Mouse (Mus musculus) skeletal muscle tissue, adult 2 months (tissue): Measurements from ENCODE around the gene Junb.

Source experiments
- DNase-seq: peaks from one replicate; pipeline ENCODE4 v3.0.0-alpha.2; 2012; ENCODE audit warnings: low read depth, low spot score

Gene Junb

DNA sequence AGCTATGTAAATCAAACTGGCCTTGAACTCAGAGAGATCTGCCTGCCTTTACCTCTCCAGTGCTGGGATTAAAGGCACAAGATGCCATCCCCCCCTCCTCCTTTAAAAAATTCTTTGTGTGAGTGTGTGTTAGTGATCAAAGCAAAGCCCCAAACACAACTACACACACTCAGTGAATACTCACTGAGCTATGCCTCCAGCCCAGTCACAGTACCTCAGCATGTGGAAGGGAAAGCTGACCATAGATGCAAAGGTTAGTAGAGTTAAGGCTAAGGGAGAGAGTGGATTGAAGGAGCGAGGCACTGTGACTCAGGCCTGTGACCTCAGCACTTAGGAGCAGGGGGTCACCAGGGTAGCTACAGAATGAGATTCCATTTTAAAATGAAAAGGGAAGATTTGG is 5.4 kb downstream of the Junb start:
- no peak for DNase-seq

DNA sequence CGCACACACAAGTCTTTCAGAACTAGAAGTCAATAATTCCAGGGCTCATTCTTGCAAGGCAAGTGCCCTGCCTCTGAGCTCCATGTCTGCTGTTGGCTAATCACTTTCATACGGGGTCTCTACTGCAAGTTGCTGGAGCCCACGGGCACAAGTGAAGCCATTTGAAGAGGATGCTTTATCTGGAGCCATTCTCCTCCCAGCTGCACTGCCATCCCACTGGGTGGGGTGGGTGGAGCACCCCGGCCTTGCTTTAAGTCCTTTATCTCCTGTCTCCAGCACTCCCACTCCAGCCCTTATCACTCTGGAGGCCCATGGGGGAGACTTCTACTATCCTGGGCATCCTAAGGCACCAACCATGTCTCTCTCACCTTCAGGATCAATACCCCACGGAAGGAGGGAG is 7.6 kb downstream of the Junb start:
- no peak for DNase-seq

DNA sequence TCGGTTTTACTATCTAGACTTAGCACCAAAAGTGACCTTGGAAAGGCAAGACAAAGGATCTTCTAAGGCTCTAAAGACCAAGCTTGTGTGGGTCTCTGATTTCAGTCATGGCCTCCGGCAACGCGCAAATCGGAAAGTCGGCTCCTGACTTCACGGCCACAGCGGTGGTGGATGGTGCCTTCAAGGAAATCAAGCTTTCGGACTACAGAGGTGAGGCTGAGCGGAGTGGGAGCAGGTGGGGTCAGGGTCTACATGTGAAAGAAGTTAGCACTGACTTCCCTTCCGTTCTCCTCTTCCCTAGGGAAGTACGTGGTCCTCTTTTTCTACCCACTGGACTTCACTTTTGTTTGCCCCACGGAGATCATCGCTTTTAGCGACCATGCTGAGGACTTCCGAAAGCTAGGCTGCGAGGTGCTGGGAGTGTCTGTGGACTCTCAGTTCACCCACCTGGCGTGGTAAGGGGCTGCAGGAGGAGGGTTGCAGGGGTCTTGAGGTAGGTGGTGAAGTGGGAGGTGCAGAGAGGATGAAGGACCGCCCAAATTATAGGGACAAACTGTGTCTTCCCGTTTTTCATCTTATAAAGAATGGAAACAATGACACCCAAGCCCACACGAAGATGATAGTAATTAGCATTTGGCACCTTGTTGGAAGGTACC is 8.3 kb downstream of the Junb start:
- DNase-seq, result no peak

DNA sequence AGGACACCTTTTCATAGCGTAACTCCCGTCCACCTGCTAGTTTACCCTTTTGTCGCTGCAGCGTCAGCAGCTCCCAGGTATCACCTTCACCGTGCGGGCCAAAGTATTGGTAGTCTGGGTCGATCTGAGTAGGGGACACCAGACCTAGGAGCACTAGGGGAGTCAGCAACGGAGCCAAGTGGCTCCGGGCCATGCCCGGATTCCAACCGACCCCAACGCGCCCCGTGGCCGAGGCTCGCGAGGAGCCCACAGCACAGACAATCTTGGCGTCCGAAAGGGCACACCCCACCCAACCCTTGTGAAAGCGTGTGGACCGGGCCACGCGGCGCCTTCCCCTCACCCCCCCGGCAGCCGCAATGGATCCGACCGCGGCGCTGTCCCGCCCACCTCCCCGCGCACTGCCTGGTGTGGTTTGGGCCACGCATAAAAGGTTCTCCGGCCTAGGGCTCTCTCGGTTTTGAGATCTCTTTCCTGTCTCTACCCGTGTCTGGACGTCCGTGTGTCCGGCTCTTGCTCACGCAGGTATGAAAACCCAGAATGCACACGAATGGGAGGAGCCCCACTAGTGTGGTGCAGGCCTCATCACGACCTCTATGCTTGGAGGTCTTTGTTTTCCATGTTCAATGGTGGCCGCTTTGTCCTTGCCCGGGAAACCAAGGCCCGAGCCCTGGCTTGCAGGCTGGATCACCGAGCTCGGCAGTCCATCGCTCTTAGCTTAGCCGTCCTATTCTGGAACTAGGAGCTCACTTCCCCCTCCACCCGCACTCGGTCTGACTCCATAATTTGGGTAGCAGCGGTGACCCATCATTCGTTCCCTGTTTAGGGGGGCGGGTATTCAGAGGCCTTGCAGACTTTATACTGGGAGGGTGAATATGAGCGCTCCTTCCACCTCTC is 9.0 kb downstream of the Junb start, which contains the start of the genes Gm49661, Prdx2 and Rnaseh2a:
TSS of gene Gm49661 (minus strand) at position 193 of the 894 bp plus-strand sequence.
TSS of gene Prdx2 (plus strand) at position 347 of the 894 bp plus-strand sequence.
TSS of gene Rnaseh2a (minus strand) at position 527 of the 894 bp plus-strand sequence.
- no peak for DNase-seq

DNA sequence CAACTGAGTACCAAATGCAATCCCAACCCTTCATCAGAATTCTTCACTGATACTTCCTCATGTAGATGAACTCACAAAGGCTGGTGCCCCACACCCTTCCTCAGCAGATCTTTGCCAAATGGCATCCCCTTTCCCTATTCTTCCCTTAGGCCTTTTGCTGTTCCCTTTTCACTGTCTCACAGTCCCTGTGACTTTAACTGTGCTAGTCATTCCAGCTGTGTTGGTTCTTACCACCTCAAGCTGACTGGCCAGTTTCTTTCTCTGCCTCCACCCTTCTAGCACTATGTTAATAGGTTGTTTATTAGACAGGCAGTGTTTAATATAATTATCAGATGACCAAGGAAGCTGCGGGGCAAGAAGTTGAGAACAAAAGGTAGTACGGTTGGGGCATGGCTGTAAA is 9.9 kb downstream of the Junb start:
- no peak for DNase-seq

DNA sequence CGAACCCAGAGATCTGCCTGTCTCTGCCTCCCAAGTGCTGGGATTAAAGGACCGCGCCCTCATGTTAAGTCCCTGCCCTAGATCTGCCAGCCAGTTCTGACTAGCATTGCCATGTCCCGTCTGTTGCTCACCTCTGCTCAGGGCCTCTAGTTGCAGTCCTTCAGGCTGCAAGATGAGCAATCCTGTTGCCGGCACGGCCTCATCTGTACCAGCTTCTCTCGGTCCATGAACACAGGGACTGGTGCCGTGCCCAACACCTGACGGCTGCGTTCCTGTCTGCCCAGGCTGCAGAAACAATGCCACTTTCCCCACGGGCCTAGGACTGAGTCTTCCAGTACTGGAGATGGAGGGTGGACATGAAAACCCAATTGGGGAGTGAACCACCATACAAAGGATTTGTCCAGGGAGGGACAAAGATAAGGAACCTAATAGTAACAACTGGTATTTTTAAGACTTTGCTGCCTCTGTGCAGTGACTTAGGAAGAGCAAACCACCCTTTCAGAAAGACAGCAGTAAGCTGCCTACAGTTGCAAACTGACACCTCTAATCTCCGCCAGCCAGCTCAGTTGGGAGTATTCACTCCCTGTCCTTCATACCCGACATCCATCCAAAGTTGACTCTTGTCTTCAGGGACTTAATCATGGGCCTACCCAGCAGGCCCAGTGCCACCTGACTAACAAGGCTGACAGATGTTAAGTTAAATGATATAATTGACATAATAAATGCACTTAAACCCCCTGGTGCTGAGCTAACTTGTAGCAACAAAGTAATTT is 10.8 kb downstream of the Junb start:
- no peak for DNase-seq

DNA sequence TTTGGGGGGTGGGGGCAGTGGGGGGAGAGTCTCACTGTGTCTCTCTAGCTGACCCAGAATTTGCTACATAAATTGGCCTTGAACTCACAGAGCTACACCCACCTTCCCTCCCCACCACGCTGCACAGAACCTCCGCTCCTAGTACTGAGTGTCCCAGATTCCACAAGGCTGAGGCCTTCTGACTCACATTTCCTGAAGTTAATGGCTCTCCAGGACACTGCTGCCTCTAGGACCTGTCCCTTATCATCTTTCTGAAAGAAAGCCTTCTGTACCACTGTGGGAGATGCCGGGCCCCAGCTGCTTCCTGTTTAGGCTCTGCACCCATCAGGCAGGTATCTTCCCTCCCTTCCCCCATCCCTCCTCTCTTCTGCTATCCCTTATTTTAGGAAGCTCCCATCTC is 11.9 kb downstream of the Junb start:
- no peak for DNase-seq

DNA sequence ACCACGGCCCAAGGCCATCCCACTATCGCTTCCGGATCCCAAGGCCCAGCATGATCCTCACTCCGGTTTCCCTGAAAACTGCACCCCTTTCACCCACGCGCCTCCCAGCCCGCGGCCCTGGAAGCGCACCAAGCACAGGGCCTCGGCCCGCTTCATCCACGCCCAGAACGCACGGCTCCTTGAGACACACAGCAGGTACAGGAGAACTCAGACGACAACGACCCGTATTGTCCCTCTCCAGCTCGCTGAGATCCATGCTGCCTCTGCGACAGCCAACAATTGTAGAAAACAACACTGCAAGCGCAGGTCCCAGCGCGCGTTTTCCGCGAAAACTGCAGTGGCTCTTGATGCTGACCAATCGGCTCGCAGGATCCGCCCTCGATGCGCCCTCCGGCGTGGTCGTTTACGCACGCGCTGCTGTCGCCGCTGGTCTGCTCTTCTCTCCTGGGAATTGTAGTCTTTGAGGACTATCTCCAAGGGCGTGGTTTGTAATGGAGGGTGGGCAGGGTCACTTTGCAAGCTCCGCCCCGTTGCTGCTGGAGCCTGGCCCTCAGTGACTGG is 12.7 kb downstream of the Junb start:
- DNase-seq, result peak; percentile 97

DNA sequence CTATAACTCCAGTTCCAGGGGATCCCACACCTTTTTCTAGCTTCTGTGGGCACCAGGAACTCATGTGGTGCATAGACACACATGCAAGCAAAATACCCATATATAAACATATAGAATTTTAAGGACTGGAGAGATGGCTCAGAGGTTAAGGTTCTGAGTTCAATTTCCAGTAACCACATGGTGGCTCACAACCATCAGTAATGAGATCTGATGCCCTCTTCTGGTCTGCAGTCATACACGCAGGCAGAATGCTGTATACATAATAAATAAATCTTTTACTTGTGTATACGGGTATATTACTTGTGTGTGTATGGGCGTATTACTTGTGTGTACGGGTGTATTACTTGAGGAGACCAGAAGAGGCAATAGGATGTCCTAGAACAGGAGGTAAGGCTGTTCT is 14.6 kb downstream of the Junb start:
- no peak for DNase-seq

DNA sequence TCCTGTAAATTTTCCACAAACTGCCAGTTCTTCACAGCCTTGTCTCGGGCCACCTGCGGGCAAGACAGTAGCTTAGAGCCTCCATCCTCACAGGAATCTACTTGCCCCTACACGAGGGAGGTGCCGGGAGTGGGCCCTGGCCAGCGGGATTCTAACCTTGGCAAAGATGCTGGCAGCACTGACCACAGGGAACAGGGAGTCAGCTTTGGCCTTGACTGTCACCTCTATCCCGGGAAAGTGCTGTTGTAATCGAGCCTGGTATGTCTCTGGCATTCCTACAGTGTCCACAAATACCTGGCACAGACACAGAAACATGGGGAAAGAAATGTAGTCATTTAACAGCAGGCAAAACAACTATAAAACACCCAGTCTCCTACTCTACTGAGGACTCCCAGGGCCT is 18.7 kb downstream of the Junb start:
- no peak for DNase-seq

DNA sequence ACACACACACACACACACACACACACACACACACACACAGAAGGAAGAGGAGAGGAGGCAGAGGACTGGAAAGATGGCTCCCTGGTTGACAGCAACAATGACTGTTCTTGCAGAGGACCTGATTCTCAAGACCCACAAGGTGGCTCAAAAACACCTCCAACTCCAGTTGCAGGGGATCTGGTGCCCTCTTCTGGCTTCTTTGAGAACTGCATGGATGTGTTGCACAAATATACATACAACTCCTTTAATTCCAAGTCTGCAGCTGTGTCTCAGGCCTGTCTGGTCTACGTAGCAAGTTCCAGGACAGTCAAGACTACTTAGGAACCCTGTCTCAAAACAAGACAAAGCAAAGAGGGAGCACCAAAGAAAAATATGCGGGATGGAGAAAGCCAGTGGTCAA is 21.8 kb downstream of the Junb start:
- no peak for DNase-seq

DNA sequence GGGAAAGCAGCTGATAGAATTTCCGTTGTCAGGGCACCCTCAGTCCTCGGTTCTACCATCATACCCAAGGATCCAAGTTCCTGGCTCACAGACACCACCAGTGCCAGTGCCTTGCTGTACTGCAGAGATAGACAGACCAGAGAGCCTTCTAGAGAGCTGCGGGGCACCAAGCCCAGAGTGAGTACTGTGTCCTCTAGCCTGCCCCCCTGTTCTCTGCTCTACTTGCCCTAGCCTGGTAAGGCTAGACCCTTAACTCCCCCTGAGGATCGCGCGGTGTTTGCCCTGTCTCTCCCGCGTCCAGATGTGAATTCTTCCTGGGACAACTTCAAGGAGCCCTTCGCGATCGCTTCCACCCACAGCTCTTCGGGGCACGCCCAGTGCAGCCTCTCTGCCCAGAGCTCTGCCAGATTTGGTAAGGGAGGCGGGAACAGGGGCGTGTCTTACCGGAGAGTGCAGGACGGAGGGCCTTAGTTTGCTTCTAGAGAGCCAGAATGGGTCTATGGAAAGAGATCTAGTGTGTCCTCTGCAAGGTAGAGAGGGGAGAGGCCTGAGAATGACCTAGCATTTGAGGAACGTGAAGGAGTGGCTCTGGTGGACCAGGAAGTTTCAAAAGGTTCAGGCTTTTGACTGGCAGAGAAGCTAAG is 25.8 kb downstream of the Junb start:
- no peak for DNase-seq

DNA sequence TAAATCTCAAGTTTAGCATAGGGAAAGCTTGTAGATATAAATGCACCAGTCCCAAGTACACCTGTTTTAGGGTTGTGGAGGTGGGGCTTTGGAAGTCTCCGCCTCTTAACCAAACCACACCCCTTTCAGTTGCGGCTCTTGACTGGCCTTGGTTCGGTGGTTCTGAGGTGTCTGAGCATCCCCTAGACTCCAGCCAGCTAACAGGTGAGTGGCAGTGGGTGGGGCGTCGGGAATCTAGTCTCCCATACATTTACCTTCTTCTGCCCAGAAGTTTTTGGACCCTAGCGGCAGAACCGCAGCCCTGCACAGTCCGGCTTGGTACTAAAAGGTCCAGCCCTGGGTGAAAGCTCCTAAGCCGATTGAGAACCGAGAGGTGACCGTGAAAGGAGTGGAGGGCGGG is 28.8 kb downstream of the Junb start:
- DNase-seq, result no peak

DNA sequence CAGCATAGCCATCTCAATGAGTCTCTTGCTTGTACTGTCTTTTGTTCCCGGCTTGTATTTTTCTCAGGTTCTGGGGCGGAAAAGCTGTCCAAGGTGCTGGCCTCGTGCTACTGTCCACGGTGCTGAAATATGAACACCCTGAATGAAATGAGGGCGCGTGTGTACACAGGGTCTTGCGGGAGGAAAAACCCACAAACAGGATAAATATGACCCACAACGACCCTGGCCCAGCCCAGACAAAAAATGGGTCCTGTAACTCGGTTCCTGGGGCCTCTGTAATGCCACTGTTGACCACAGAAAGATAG is 31.3 kb downstream of the Junb start:
- no peak for DNase-seq

DNA sequence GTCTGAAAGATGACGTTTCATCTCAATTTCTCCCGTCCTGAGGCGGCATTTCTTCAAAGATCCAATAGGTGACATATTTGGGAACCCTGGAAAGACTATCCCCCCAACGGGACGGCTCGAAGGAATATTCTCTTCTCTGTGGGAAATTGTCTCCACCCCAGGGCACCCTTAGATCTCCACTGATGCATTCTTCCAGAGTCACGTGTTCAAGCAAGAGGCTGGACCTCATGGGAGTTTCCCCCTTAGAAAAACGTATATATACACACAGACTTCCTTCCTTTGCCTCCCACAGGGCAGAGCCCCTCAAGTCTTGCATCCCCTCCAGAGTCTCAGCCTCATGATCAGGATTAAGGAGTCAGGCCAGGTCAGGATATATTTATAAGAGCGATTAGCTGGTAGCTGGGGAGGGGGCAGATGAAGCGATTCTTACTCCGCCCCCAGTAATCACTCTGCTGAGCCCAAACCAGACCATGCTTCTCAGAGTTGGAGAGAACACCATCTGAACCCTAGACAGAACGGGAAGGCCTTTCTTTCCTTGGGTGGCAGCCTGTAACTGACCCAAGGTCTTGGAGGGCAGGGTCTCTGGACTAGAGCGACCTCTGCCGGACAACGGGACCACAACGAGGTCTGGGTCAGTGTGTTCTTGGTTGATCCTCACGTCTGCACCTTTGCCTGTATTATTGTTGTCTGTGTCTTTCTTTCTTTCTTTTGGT is 31.8 kb downstream of the Junb start, which contains the start of gene Rtbdn:
TSS of gene Rtbdn (plus strand) at position 464 of the 713 bp plus-strand sequence.
- no peak for DNase-seq

DNA sequence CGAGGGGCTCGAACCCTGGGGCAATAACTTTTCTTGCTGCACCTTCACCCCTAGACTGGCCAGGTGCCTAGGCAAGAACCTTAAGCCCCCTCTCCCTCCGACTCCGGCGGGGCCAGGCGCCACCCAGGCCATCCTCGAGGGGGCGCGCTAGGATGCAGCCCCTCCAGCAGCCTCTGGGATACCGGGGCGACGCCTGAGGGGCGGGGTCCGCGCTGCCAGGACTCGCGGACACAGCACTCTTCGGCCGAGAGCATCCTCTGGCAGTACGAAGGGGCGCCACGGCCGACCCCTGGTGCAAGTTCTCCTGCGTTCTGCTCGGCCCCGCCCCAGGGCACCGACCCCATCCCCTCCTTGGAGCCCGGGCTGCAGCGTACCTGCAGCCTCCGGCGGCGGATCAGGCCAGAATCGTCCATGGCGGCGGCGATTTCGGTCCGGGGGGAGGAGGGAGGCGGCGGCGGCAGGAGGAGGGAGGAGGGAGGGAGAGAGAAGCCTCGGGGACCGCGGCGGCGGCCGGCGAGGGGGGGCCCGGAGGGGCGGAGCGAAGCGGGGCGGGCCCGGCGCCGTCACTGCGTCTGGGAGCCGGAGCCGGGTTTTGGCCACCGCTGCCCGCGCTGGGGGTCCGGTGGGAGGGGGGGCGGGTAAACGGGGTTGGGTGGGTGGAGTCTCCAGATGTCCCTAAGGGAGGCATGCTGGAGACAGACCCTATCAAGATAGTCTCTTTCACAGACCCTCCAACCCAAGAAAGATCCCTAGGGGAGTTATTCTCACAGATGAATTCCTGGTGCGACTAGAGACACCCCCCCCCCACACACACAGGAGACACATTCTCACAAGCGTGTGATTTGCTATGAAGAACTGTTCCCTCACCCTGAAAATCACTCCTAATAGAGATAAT is 32.6 kb downstream of the Junb start:
- no peak for DNase-seq

DNA sequence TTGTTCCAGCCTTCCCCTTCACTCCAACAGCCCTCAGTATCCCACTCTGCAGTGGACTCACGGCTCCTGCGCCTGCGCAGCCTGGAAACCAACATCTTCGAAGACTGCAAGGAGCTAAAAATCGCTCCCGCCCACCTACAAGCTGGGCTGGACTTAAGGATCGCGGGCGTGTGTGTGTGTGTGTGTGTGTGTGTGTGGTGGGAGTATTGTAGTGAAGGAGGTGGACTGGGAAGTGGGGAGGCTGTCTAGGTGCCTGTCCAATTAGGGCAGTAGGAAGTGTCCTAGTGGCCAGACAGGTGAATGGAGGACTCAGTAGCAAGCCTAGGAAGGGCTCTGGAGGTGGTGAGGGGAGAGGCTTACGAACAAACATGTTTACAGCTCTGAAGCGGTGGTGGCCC is 33.3 kb downstream of the Junb start:
- no peak for DNase-seq

DNA sequence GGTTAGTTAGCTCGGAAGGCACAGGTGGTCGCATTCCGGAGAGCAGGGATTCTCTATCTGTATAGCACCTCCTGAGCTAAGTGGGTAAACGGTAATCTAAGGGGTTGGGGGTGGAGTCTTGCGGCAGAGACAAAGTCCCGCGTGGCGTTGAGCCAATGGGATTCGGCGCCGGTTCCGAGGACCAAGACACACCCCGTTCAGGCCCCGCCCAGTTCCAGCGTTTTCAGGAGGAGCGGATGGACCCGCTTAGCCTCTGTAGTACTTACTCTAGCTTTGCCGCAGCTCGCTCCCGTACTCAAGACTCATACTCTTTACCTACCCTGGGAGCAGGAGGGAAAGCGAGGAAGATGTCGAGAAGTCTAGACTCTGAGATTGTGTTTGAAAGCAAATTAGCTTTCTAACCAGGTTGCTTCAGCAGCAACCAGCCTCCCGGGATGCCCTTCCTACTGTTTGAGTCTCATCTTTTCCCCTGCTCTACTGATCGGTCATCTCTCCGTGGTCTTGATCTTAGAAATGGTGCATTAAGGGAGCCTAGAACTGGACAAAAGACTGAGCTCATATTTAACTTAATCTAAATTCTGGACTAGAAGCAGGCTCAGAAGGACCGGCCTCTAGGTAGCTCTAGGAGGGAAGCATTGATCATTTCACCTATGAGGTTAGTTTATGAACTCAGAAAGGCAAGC is 33.9 kb downstream of the Junb start:
- no peak for DNase-seq

DNA sequence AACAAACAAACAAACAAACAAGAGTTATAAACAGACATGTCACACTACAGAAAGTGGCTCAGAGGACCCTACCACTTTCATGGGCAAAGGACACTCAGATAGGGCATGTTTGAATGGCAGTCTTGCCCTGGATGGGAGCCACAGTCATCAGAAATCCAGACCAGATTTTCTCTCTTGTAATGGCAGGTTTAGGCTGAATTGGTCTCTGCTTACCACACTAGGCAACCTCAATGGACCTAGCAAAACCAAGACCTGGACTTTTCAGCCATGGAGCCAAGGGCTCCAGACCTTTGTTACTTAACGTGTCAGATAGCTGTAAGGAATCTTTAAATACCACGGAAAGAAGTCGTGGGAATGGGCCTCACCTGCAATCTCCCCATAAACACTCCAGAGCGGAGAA is 34.8 kb downstream of the Junb start:
- DNase-seq, result no peak
